Mouse (Mus musculus) liver, postnatal 0 days (tissue): Measurements from ENCODE around the gene Rufy2.

Experiments used
- CTCF ChIP-seq: sonication (generic); IDR thresholded peaks from 2 replicates; pipeline ENCODE4 v1.5.1; 2016; ENCODE audit warnings: antibody characterized with exemption, low read depth
- EP300 ChIP-seq: IDR thresholded peaks from 2 replicates; pipeline ENCODE4 v1.6.1; 2016; ENCODE audit warnings: antibody characterized with exemption, low read depth, mild to moderate bottlenecking

DNA sequence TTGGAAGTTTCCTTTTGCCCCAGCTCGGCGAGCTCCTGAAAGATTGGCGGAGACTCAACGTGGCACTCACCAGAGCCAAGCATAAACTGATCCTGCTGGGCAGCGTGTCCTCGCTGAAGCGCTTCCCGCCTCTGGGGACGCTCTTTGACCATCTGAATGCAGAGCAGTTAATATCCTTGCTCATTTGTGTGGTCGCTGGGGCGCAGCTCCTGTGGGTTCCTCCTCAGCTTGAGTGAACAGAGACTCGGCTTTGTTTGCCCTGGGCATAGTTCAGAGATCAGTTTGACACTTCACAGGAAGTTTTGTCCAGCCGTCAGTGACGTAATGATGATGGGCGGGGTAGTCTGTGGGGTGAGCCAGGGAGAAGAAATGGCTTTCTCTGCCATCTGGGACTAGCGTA is 8.2 kb upstream of the Rufy2 start:
- TF ChIP-seq CTCF (peak; percentile 47), EP300 (no peak)
